In genomic region chr9:14274586-14274985, GRCm38 (mm10) we compare ENCODE assay signal across 8 mouse cellular contexts. TPM values are rescaled to one million over a fixed set of nuclear protein-coding genes. Genes with fewer than 3 reads are reported as not detected.
DNase-seq lines count a peak whose midpoint lies in the region; ATAC-seq lines count a peak whose summit lies in the region.

No protein-coding gene starts in this region.

- no peaks in the 10 kb centered on the region for H3K27me3 ChIP-seq in kidney, embryonic 15.5 days
- no peaks in the 10 kb centered on the region for H3K27me3 ChIP-seq in embryonic facial prominence, embryonic 11.5 days (ENCODE audit: control insufficient read depth, insufficient read depth, low read length)
- H3K27me3 ChIP-seq in hindbrain, embryonic 13.5 days = no peaks in the 10 kb centered on the region
- H3K27me3 ChIP-seq in midbrain, embryonic 13.5 days = no peaks in the 10 kb centered on the region

- peak overlapping the region; percentile 94 for H3K4me3 ChIP-seq in kidney, embryonic 15.5 days (replicated peaks)
- peak overlapping the region; percentile 18; the same call in 1 of the 2 replicates for H3K4me3 ChIP-seq in embryonic facial prominence, embryonic 11.5 days (ENCODE audit: low read depth, low read length)
- H3K4me3 ChIP-seq in hindbrain, embryonic 13.5 days = peak overlapping the region; percentile 95
- H3K4me3 ChIP-seq in midbrain, embryonic 13.5 days (replicated peaks) = peak overlapping the region; percentile 94

- H3K4me1 ChIP-seq in kidney, embryonic 15.5 days = peaks cover 14% of the 10 kb centered on the region
- H3K4me1 ChIP-seq in embryonic facial prominence, embryonic 11.5 days (ENCODE audit: control insufficient read depth, insufficient read depth, low read length) = peaks cover 4% of the 10 kb centered on the region; the same call in 1 of the 2 replicates
- H3K4me1 ChIP-seq in hindbrain, embryonic 13.5 days (replicated peaks) = peaks cover 16% of the 10 kb centered on the region
- peaks cover 19% of the 10 kb centered on the region for H3K4me1 ChIP-seq in midbrain, embryonic 13.5 days (replicated peaks)

- no peaks in the 10 kb centered on the region for H3K9me3 ChIP-seq in kidney, embryonic 15.5 days (replicated peaks)
- H3K9me3 ChIP-seq in embryonic facial prominence, embryonic 11.5 days (replicated peaks; ENCODE audit: control insufficient read depth, low read length) = no peaks in the 10 kb centered on the region
- no peaks in the 10 kb centered on the region for H3K9me3 ChIP-seq in hindbrain, embryonic 13.5 days
- no peaks in the 10 kb centered on the region for H3K9me3 ChIP-seq in midbrain, embryonic 13.5 days

- peak overlapping the region; percentile 65 for H3K4me2 ChIP-seq in kidney, embryonic 15.5 days
- no peak overlapping the region; the same call in 1 of the 2 replicates for H3K4me2 ChIP-seq in embryonic facial prominence, embryonic 11.5 days (ENCODE audit: low read depth, low read length)
- peak overlapping the region; percentile 70 for H3K4me2 ChIP-seq in hindbrain, embryonic 13.5 days
- H3K4me2 ChIP-seq in midbrain, embryonic 13.5 days (replicated peaks) = peak overlapping the region; percentile 62

- no peak for DNase-seq in kidney, adult 11 months
- no peak for DNase-seq in embryonic facial prominence, embryonic 11.5 days (ENCODE audit: low spot score)
- DNase-seq in urinary bladder, postnatal 10 days (ENCODE audit: low spot score) = no peak
- no peak for DNase-seq in cerebellum, adult 9-10 months

- H3K36me3 ChIP-seq in kidney, embryonic 15.5 days = no peaks in the 10 kb centered on the region
- no peaks in the 10 kb centered on the region for H3K36me3 ChIP-seq in embryonic facial prominence, embryonic 11.5 days (replicated peaks; ENCODE audit: control insufficient read depth, insufficient read depth, low read depth, low read length)
- no peaks in the 10 kb centered on the region for H3K36me3 ChIP-seq in hindbrain, embryonic 13.5 days
- H3K36me3 ChIP-seq in midbrain, embryonic 13.5 days = no peaks in the 10 kb centered on the region

- 42% methylated on average over 5 of the region's 5 CpGs for WGBS in kidney, embryonic 15.5 days
- 32% methylated on average over 5 of the region's 5 CpGs for WGBS in embryonic facial prominence, embryonic 11.5 days
- WGBS in hindbrain, embryonic 13.5 days = 31% methylated on average over 5 of the region's 5 CpGs
- WGBS in midbrain, embryonic 13.5 days = 33% methylated on average over 5 of the region's 5 CpGs

- no peak for ATAC-seq in kidney, embryonic 15.5 days (replicated peaks; ENCODE audit: low FRiP score)
- no peak for ATAC-seq in embryonic facial prominence, embryonic 11.5 days (replicated peaks; ENCODE audit: insufficient number of reproducible peaks, low FRiP score, low TSS enrichment, low read depth)
- no peak for ATAC-seq in hindbrain, embryonic 13.5 days (ENCODE audit: low FRiP score)
- ATAC-seq in midbrain, embryonic 13.5 days = no peak
- no peak for ATAC-seq in megakaryocyte-erythroid progenitor cell, adult 5-6 weeks (replicated peaks; ENCODE audit: low FRiP score, low TSS enrichment, poor library complexity, severe bottlenecking)

- H3K9ac ChIP-seq in kidney, embryonic 15.5 days = no peak overlapping the region
- H3K9ac ChIP-seq in embryonic facial prominence, embryonic 11.5 days (replicated peaks; ENCODE audit: low read length) = no peak overlapping the region
- peak overlapping the region; percentile 72; the same call in 1 of the 2 replicates for H3K9ac ChIP-seq in hindbrain, embryonic 13.5 days
- H3K9ac ChIP-seq in midbrain, embryonic 13.5 days (replicated peaks) = peak overlapping the region; percentile 56; the same call in 1 of the 2 replicates

- H3K27ac ChIP-seq in kidney, embryonic 15.5 days = peak overlapping the region; percentile 96
- no peak overlapping the region for H3K27ac ChIP-seq in embryonic facial prominence, embryonic 11.5 days (replicated peaks; ENCODE audit: low read depth, low read length)
- peak overlapping the region; percentile 92 for H3K27ac ChIP-seq in hindbrain, embryonic 13.5 days
- peak overlapping the region; percentile 86 for H3K27ac ChIP-seq in midbrain, embryonic 13.5 days

RNA-seq across cellular contexts. Expression of gene Sesn3, which starts 0.3 kb away (rescaled TPM):
- 20.9 and 21.7 TPM in 2 replicates for polyA plus RNA-seq in kidney, embryonic 15.5 days (2015; fragmentation: Nextera tagmentation; extraction: Ambion mirVana)
- 27.5 and 27.6 TPM in 2 replicates for polyA plus RNA-seq in embryonic facial prominence, embryonic 11.5 days (2014; fragmentation: Nextera tagmentation; extraction: Ambion mirVana)
- polyA plus RNA-seq in hindbrain, embryonic 13.5 days (2015; fragmentation: Nextera tagmentation; extraction: Ambion mirVana) = 20.2 and 20.9 TPM in 2 replicates
- polyA plus RNA-seq in midbrain, embryonic 13.5 days (2015; fragmentation: Nextera tagmentation; extraction: Ambion mirVana) = 17.6 and 18.8 TPM in 2 replicates
- 4.2 and 4.3 TPM in 2 replicates for total RNA-seq in megakaryocyte-erythroid progenitor cell, adult 5-6 weeks (2014; fragmentation: Nextera tagmentation)
- 6.9 and 12.4 TPM in 2 replicates for total RNA-seq in megakaryocyte-erythroid progenitor cell, adult 5-6 weeks (2017)

Comparison
In these comparisons a context has a peak if more than half of its experiments do, and no peak if none do; other contexts are left out.
1. H3K4me3 ChIP-seq: peak in every context shown above with its lines; median percentile 95 in hindbrain, embryonic 13.5 days; 94 in kidney, embryonic 15.5 days; 94 in midbrain, embryonic 13.5 days; 18 in embryonic facial prominence, embryonic 11.5 days.
2. H3K9ac ChIP-seq: peak in hindbrain, embryonic 13.5 days (single experiment) and midbrain, embryonic 13.5 days (single experiment); none in kidney, embryonic 15.5 days (single experiment) and embryonic facial prominence, embryonic 11.5 days (single experiment).